Mouse (Mus musculus) ovary, adult 10 weeks (tissue): Measurements from ENCODE around the gene Fnbp4. TPM values are rescaled to one million over a fixed set of nuclear protein-coding genes. Genes with fewer than 3 reads are reported as not detected.

ENCODE experiments used
- polyA plus RNA-seq: library from polyadenylated mRNA; stranded (reverse); fragments of 350-450 nt; fragmentation: Illumina TruSeq; extraction: RNeasy Lipid Tissue Mini Kit (QIAGEN cat#74804); gene quantifications from one replicate; pipeline ENCODE4 v1.2.3, GENCODE M21; 2014

Gene Fnbp4
- 65.4 TPM for polyA plus RNA-seq

DNA sequence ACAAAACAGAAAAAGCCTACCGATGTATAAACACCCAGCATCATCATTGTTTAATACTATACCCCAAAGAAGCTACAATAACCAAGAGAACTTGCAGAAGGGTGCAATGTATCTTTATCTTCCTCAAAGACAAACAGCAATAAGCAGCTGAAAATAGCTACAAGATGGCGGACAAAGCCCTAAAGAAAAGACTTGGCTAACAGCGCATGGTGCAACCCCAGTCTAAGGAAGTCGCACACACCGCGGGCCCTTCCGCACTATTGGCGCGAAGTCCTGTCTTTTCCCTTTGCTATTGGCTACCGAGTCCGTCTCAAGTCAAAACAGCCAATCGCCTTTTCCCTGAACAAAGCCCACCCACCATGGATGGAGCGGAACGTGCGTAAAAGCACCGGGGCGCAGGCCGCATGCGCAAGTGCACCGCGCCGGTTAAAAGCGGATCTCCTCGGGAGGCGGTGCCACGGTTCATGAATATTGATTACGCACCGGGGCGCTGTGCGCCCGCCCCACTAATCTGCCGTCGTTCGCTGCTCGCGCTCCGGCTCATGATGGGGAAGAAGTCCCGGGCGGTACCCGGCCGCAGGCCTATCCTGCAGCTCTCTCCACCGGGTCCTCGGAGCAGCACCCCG is at the start of gene Fnbp4:
TSS of gene Fnbp4 (plus strand) at position 318 of the 626 bp plus-strand sequence.

DNA sequence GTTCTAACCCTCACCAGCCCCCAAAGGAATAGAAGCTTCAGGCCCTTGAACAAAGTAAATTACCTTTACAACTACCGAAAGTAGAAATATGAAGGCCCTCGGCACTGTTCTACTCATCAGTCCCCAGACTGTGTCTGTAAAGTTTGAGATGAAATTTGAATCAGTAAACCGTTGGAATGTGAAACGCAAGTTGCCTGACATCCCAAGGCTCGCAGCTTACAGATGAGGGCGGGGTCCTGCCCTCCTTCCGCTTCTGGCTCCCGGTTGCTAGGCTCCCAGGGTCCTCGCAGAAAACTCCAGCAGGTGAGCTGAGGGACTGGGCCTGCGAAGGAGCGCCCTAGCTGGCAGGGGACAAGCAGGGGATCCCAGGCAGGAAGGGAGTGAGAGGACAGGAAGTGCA is 37.3 kb downstream of the Fnbp4 start, which contains the start of gene Agbl2:
TSS of gene Agbl2 (plus strand) at position 270 of the 400 bp plus-strand sequence.

Other genes with a start within 250 kb of the Fnbp4 start
- 11.8 TPM for gene Ptprj, start 164.7 kb upstream of the Fnbp4 start, polyA plus RNA-seq
- 44.3 TPM for gene Nup160, start 68.2 kb upstream of the Fnbp4 start, polyA plus RNA-seq
- 1.8 TPM for gene Agbl2, start 37.4 kb downstream of the Fnbp4 start, polyA plus RNA-seq
- 297 TPM for gene Mtch2, start 101.8 kb downstream of the Fnbp4 start, polyA plus RNA-seq
- not detected for gene C1qtnf4, start 140.5 kb downstream of the Fnbp4 start, polyA plus RNA-seq
- gene Kbtbd4, start 159.4 kb downstream of the Fnbp4 start, polyA plus RNA-seq = 14.3 TPM
- 128 TPM for gene Ndufs3, start 159.5 kb downstream of the Fnbp4 start, polyA plus RNA-seq
- gene Celf1, start 195.0 kb downstream of the Fnbp4 start, polyA plus RNA-seq = 160 TPM